Mouse (Mus musculus): ENCODE results near the gene Tmem135. TPM values are rescaled to one million over a fixed set of nuclear protein-coding genes. Genes with fewer than 3 reads are reported as not detected.

Gene Tmem135
- total and polyA plus RNA-seq, 3 experiments: 27.2 to 45.1 (median 43.2) TPM

DNA sequence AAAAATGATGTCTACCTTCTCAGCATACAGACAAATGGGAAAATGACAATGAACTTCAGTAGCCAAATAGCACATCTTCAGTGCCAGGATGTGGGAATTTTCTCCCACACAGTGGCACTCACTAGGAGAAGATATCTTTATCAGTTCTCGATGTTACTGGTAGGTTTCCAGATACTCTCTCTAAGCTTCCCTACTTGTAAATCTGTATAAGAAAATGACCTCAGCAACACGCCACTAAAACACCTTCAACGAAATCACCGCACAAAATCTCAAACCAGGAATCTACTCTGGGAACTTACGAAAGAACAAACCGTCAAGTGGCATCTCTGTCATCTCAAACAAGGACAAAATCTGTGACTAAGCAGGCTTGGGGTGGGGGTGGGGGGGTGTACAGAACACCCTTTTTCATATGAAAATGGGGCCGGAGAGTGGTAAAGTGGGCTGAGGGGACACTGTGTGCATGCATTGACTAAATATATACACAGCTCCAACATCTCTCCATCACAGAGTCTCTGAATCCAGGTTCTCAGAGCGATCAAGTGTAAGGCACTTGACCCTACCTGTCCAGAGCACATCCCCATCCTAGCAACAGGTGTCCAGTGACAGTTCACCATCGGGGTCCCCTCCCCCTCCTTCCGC lies 66.2 kb downstream of the Tmem135 start:
- Histone ChIP-seq H3K36me3 (ENCODE audit: control insufficient read depth, insufficient read depth, low read length) (peaks cover 15% of the 10 kb centered on the region), H3K4me3 (peak overlapping the region; percentile 98), H3K27ac (peak overlapping the region; percentile 98), H3K27me3 (ENCODE audit: control insufficient read depth, insufficient read depth, low read length) (no peaks in the 10 kb centered on the region), H3K4me1 (ENCODE audit: control insufficient read depth, insufficient read depth, low read length) (peaks cover 3% of the 10 kb centered on the region), H3K9ac (ENCODE audit: low read depth, low read length) (peak overlapping the region; percentile 98), H3K79me2 (replicated peaks; ENCODE audit: control insufficient read depth, insufficient read depth, low read length) (peaks cover 5% of the 10 kb centered on the region)
- intact Hi-C loops (cut with DNase I): loop anchor here (2.0 to 5.0 kb wide), 2 partner anchors 67 to 76 kb away; partner anchors contain the start of genes Fzd4 and Tmem135
- DNase-seq: no peak
- 9% methylated on average over 10 of the region's 10 CpGs for WGBS
- TF ChIP-seq EP300 (IDR thresholded peaks at IDR 0.05; ENCODE audit: insufficient read depth, low read depth, low read length): no peak
- no peak for TF ChIP-seq POLR2A (IDR thresholded peaks at IDR 0.05; ENCODE audit: insufficient read depth, low read depth, low read length)
- TF ChIP-seq CTCF (IDR thresholded peaks at IDR 0.05): no peak

DNA sequence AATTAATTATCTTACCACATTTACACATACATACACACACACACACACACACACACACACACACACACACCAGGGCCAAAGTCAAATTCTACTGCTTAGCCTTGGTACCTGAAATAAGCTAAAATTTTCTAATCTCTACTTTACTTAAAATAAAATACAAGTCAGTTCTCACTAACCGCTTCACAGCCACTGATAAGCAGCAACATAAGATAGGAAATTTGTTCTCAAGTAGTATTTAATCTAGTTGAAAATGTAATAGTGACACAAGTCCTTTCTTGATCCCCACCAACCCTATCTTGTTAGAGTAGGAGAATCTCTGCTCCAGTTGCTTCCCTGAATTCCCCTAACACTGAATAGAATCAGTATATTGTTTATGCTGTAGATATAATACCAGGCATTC lies 67.6 kb downstream of the Tmem135 start:
- peaks cover 15% of the 10 kb centered on the region for H3K36me3 ChIP-seq (ENCODE audit: control insufficient read depth, insufficient read depth, low read length)
- no peak for DNase-seq
- H3K27ac ChIP-seq: peak overlapping the region; percentile 98
- intact Hi-C loops (cut with DNase I): loop anchor here (5.0 kb wide), 1 partner anchor 74 kb away; no protein-coding TSS in a partner anchor
- peak overlapping the region; percentile 98 for H3K4me3 ChIP-seq
- TF ChIP-seq POLR2A (IDR thresholded peaks at IDR 0.05; ENCODE audit: insufficient read depth, low read depth, low read length) (no peak), CTCF (IDR thresholded peaks at IDR 0.05) (no peak), EP300 (IDR thresholded peaks at IDR 0.05; ENCODE audit: insufficient read depth, low read depth, low read length) (no peak)
- WGBS: 49% methylated on average over 1 of the region's 1 CpGs
- H3K79me2 ChIP-seq (replicated peaks; ENCODE audit: control insufficient read depth, insufficient read depth, low read length): peaks cover 5% of the 10 kb centered on the region
- peaks cover 3% of the 10 kb centered on the region for H3K4me1 ChIP-seq (ENCODE audit: control insufficient read depth, insufficient read depth, low read length)
- no peaks in the 10 kb centered on the region for H3K27me3 ChIP-seq (ENCODE audit: control insufficient read depth, insufficient read depth, low read length)
- H3K9ac ChIP-seq (ENCODE audit: low read depth, low read length): no peak overlapping the region

DNA sequence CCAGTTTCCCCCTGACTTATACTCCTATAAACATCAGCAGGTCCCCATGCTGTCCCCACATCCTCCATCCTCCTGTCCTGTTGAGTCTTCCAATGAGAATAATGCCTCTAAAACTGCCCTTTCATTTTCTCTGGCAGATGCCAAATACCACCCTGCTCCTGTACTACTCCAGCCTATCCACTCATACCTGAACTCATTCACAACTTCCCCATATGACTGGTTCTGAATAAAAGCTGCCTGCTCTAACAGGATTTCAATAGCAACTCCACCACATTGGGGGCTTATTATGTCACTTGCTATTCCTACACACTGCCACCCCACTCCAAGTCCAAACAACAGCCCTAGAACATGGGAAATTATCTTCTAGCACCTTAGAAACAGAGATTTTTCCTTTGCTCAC lies 68.7 kb downstream of the Tmem135 start:
- intact Hi-C loops (cut with DNase I): loop anchor here (5.0 kb wide), 1 partner anchor 73 kb away; no protein-coding TSS in a partner anchor
- peaks cover 3% of the 10 kb centered on the region for H3K4me1 ChIP-seq (ENCODE audit: control insufficient read depth, insufficient read depth, low read length)
- DNase-seq: no peak
- TF ChIP-seq EP300 (IDR thresholded peaks at IDR 0.05; ENCODE audit: insufficient read depth, low read depth, low read length) (no peak), CTCF (IDR thresholded peaks at IDR 0.05) (no peak), POLR2A (IDR thresholded peaks at IDR 0.05; ENCODE audit: insufficient read depth, low read depth, low read length) (no peak)
- H3K36me3 ChIP-seq (ENCODE audit: control insufficient read depth, insufficient read depth, low read length): peaks cover 15% of the 10 kb centered on the region
- peaks cover 8% of the 10 kb centered on the region for H3K79me2 ChIP-seq (replicated peaks; ENCODE audit: control insufficient read depth, insufficient read depth, low read length)
- no peak overlapping the region for H3K4me3 ChIP-seq
- no peak overlapping the region for H3K9ac ChIP-seq (ENCODE audit: low read depth, low read length)
- H3K27me3 ChIP-seq (ENCODE audit: control insufficient read depth, insufficient read depth, low read length): no peaks in the 10 kb centered on the region
- H3K27ac ChIP-seq: no peak overlapping the region

DNA sequence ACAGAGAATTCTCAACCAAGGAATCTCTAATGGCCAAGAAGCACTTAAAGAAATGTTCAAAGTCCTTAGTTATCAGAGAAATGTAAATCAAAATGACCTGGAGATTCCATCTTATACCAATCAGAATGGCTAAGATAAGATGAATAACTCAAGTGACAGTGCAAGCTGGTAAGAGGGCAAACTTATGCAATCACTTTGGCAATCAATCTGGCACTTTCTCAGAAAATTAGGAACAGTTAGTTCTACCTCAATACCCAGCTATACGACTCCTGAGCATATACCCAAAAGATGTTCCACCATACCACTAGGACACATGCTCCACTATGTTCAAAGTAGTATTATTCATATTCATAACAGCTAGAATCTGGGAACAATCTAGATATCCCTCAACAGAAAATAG lies 74.1 kb downstream of the Tmem135 start:
- DNase-seq: no peak
- Histone ChIP-seq H3K36me3 (ENCODE audit: control insufficient read depth, insufficient read depth, low read length) (peaks cover 9% of the 10 kb centered on the region), H3K4me1 (ENCODE audit: control insufficient read depth, insufficient read depth, low read length) (peaks cover 3% of the 10 kb centered on the region), H3K27ac (no peak overlapping the region), H3K9ac (ENCODE audit: low read depth, low read length) (no peak overlapping the region), H3K27me3 (ENCODE audit: control insufficient read depth, insufficient read depth, low read length) (no peaks in the 10 kb centered on the region), H3K4me3 (no peak overlapping the region), H3K79me2 (replicated peaks; ENCODE audit: control insufficient read depth, insufficient read depth, low read length) (peaks cover 7% of the 10 kb centered on the region)
- WGBS: 98% methylated on average over 1 of the region's 1 CpGs
- TF ChIP-seq CTCF (IDR thresholded peaks at IDR 0.05) (no peak), EP300 (IDR thresholded peaks at IDR 0.05; ENCODE audit: insufficient read depth, low read depth, low read length) (no peak), POLR2A (IDR thresholded peaks at IDR 0.05; ENCODE audit: insufficient read depth, low read depth, low read length) (no peak)
- intact Hi-C loops (cut with DNase I): no loop called here

DNA sequence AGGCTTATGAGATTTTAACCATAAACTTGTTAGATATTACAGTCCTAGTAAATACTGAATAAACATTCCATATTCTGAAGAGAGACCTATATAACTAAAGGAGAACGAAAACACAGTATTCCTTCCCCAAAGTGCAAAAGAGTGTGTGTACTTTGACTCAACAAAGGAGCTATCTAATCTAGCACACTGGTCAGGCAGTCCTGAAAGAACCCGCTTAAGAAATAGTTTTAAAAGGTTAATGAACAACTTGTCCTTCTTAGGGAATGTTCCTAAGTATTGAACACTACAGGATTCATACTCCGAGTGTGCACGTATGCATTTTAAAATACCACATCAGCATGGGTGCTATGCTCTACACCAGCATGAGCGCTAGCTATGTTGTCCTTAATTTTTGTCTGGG lies 76.3 kb downstream of the Tmem135 start:
- Histone ChIP-seq H3K79me2 (replicated peaks; ENCODE audit: control insufficient read depth, insufficient read depth, low read length) (peaks cover 7% of the 10 kb centered on the region), H3K4me1 (ENCODE audit: control insufficient read depth, insufficient read depth, low read length) (peaks cover 3% of the 10 kb centered on the region), H3K9ac (ENCODE audit: low read depth, low read length) (no peak overlapping the region), H3K27me3 (ENCODE audit: control insufficient read depth, insufficient read depth, low read length) (no peaks in the 10 kb centered on the region), H3K4me3 (no peak overlapping the region), H3K27ac (no peak overlapping the region), H3K36me3 (ENCODE audit: control insufficient read depth, insufficient read depth, low read length) (peaks cover 8% of the 10 kb centered on the region)
- TF ChIP-seq EP300 (IDR thresholded peaks at IDR 0.05; ENCODE audit: insufficient read depth, low read depth, low read length) (no peak), CTCF (IDR thresholded peaks at IDR 0.05) (no peak), POLR2A (IDR thresholded peaks at IDR 0.05; ENCODE audit: insufficient read depth, low read depth, low read length) (no peak)
- DNase-seq: no peak
- WGBS: 90% methylated on average over 5 of the region's 5 CpGs
- intact Hi-C loops (cut with DNase I): no loop called here

DNA sequence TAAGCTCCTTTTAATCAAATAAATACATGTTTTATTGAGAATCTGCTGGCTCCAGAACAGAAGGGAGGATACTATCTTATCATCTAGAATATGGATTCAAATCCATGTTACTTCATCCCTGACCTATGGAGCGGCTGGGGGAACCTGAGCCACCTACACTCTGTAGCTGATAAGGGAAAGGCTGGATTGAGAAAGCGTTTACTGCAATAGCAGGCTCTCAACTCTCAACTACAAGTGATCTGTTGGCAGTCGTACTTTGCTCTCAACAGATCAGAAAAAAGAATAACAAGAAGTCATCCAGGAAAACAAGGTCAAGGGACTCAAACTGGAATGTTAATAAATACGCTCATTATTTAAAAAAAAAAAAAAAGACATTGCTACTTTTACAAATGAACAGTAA lies 77.3 kb downstream of the Tmem135 start:
- 25% methylated on average over 4 of the region's 4 CpGs for WGBS
- no peak overlapping the region for H3K4me3 ChIP-seq
- peaks cover 8% of the 10 kb centered on the region for H3K36me3 ChIP-seq (ENCODE audit: control insufficient read depth, insufficient read depth, low read length)
- no peak overlapping the region for H3K9ac ChIP-seq (ENCODE audit: low read depth, low read length)
- H3K4me1 ChIP-seq (ENCODE audit: control insufficient read depth, insufficient read depth, low read length): peaks cover 3% of the 10 kb centered on the region
- H3K27ac ChIP-seq: no peak overlapping the region
- intact Hi-C loops (cut with DNase I): no loop called here
- no peaks in the 10 kb centered on the region for H3K27me3 ChIP-seq (ENCODE audit: control insufficient read depth, insufficient read depth, low read length)
- H3K79me2 ChIP-seq (replicated peaks; ENCODE audit: control insufficient read depth, insufficient read depth, low read length): peaks cover 7% of the 10 kb centered on the region
- no peak for DNase-seq
- TF ChIP-seq POLR2A (IDR thresholded peaks at IDR 0.05; ENCODE audit: insufficient read depth, low read depth, low read length) (no peak), CTCF (IDR thresholded peaks at IDR 0.05) (no peak), EP300 (IDR thresholded peaks at IDR 0.05; ENCODE audit: insufficient read depth, low read depth, low read length) (no peak)

Measured in heart, adult 2 months (tissue).